ENCODE assay signal across 10 mouse cellular contexts in the genomic region with DNA sequence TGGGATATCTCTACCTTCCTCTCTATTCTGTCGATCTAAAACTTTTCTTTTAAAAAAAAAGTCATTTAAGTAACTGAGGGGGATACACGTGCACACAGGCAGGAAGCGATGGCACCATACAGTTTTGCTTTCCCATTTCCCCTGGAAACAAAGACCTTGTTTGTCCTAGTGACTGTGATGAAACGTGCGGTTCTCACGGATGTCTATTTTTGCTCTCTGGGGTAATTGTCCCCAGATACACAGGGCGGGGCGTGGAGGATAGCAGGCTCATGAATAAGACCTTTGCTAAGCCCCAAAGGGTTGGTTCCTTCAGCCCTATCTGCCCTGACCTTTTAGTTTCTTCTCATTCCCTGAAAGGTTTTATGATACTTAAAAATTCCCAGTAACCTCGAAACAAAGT.
DNase-seq lines count a peak whose midpoint lies in the region; ATAC-seq lines count a peak whose summit lies in the region.
"Had no signal": no experiment of that assay in that cellular context is flagged by ENCODE, and none has a peak within 500 bp of the region (broad histone marks: within the 10 kb centered on the region; RNA-seq: fewer than 3 reads in every experiment).

No protein-coding gene starts in this region.

- no peaks in the 10 kb centered on the region for H3K36me3 ChIP-seq in embryonic facial prominence, embryonic 13.5 days
- H3K36me3 ChIP-seq in embryonic facial prominence, embryonic 10.5 days (replicated peaks), result no peaks in the 10 kb centered on the region
- H3K36me3 ChIP-seq in heart, embryonic 12.5 days, result peaks cover 7% of the 10 kb centered on the region; the same call in 1 of the 2 replicates
- no peaks in the 10 kb centered on the region for H3K36me3 ChIP-seq in lung, embryonic 15.5 days
- H3K36me3 ChIP-seq: embryonic facial prominence, embryonic 15.5 days had no signal

- H3K27me3 ChIP-seq in embryonic facial prominence, embryonic 13.5 days, result no peaks in the 10 kb centered on the region
- no peaks in the 10 kb centered on the region for H3K27me3 ChIP-seq in embryonic facial prominence, embryonic 10.5 days (replicated peaks; ENCODE audit: low read depth, poor library complexity, severe bottlenecking)
- H3K27me3 ChIP-seq in heart, embryonic 12.5 days (replicated peaks), result no peaks in the 10 kb centered on the region
- H3K27me3 ChIP-seq in lung, embryonic 15.5 days, result no peaks in the 10 kb centered on the region
- H3K27me3 ChIP-seq: embryonic facial prominence, embryonic 15.5 days had no signal

- no peak overlapping the region for H3K4me2 ChIP-seq in embryonic facial prominence, embryonic 13.5 days
- no peak overlapping the region for H3K4me2 ChIP-seq in heart, embryonic 12.5 days
- H3K4me2 ChIP-seq in lung, embryonic 15.5 days, result no peak overlapping the region
- H3K4me2 ChIP-seq: embryonic facial prominence, embryonic 15.5 days had no signal

- 28% methylated on average over 9 of the region's 9 CpGs for WGBS in embryonic facial prominence, embryonic 13.5 days
- WGBS in embryonic facial prominence, embryonic 10.5 days, result 49% methylated on average over 9 of the region's 9 CpGs
- 56% methylated on average over 9 of the region's 9 CpGs for WGBS in heart, embryonic 12.5 days
- 72% methylated on average over 9 of the region's 9 CpGs for WGBS in lung, embryonic 15.5 days

- H3K27ac ChIP-seq in embryonic facial prominence, embryonic 13.5 days, result 0 out of 2 replicates have a peak overlapping the region, but pooled peaks have one; percentile 23
- no peak overlapping the region for H3K27ac ChIP-seq in embryonic facial prominence, embryonic 10.5 days (replicated peaks)
- peak overlapping the region; percentile 36; the same call in 1 of the 2 replicates for H3K27ac ChIP-seq in heart, embryonic 12.5 days (ENCODE audit: poor library complexity, severe bottlenecking)
- H3K27ac ChIP-seq in lung, embryonic 15.5 days, result peak overlapping the region; percentile 45
- H3K27ac ChIP-seq: embryonic facial prominence, embryonic 15.5 days had no signal

- 0 out of 2 replicates have a peak, but pooled peaks cover 5% of the 10 kb centered on the region for H3K4me1 ChIP-seq in embryonic facial prominence, embryonic 13.5 days
- peaks cover 12% of the 10 kb centered on the region for H3K4me1 ChIP-seq in embryonic facial prominence, embryonic 10.5 days
- peaks cover 22% of the 10 kb centered on the region for H3K4me1 ChIP-seq in heart, embryonic 12.5 days (replicated peaks)
- H3K4me1 ChIP-seq in lung, embryonic 15.5 days, result no peaks in the 10 kb centered on the region

- H3K4me3 ChIP-seq in embryonic facial prominence, embryonic 13.5 days, result no peak overlapping the region
- H3K4me3 ChIP-seq in embryonic facial prominence, embryonic 10.5 days, result no peak overlapping the region
- H3K4me3 ChIP-seq in heart, embryonic 12.5 days, result no peak overlapping the region
- H3K4me3 ChIP-seq in lung, embryonic 15.5 days, result no peak overlapping the region
- H3K4me3 ChIP-seq: embryonic facial prominence, embryonic 15.5 days had no signal

- no peak for ATAC-seq in embryonic facial prominence, embryonic 13.5 days (ENCODE audit: insufficient number of reproducible peaks, insufficient read depth, low FRiP score, low TSS enrichment, low read depth)
- no peak for ATAC-seq in heart, embryonic 12.5 days (ENCODE audit: insufficient number of reproducible peaks, low FRiP score)
- ATAC-seq in lung, embryonic 15.5 days (ENCODE audit: borderline replicate concordance, extremely low read depth, low FRiP score, low TSS enrichment), result no peak

- no peak for DNase-seq in embryonic facial prominence, embryonic 10.5 days (ENCODE audit: low spot score)
- peak; percentile 54 to 60 for DNase-seq in B cell, adult 2 months
- DNase-seq in cerebellum, adult 9-11 months, result no peak
- DNase-seq in left cerebral cortex, adult 8-10 months (ENCODE audit: low spot score in 2 of 2), result no peak
- DNase-seq in MN1 (ENCODE audit: low spot score), result no peak
- DNase-seq: adrenal gland, adult 2 months had no signal

- no peaks in the 10 kb centered on the region for H3K9me3 ChIP-seq in embryonic facial prominence, embryonic 13.5 days
- no peaks in the 10 kb centered on the region for H3K9me3 ChIP-seq in embryonic facial prominence, embryonic 10.5 days
- no peaks in the 10 kb centered on the region for H3K9me3 ChIP-seq in heart, embryonic 12.5 days (replicated peaks)
- no peaks in the 10 kb centered on the region for H3K9me3 ChIP-seq in lung, embryonic 15.5 days
- H3K9me3 ChIP-seq: embryonic facial prominence, embryonic 15.5 days had no signal

- H3K9ac ChIP-seq in embryonic facial prominence, embryonic 13.5 days, result no peak overlapping the region
- no peak overlapping the region for H3K9ac ChIP-seq in heart, embryonic 12.5 days
- no peak overlapping the region for H3K9ac ChIP-seq in lung, embryonic 15.5 days
- H3K9ac ChIP-seq: embryonic facial prominence, embryonic 15.5 days had no signal

Comparison
In these comparisons a context has a peak if more than half of its experiments do, and no peak if none do; other contexts are left out.
1. DNase-seq: peak in B cell, adult 2 months (2 of 2); none in embryonic facial prominence, embryonic 10.5 days (single experiment), cerebellum, adult 9-11 months (single experiment), left cerebral cortex, adult 8-10 months (0 of 2) and MN1 (single experiment).